Mouse (Mus musculus): ENCODE results near the gene Heg1. TPM values are rescaled to one million over a fixed set of nuclear protein-coding genes. Genes with fewer than 3 reads are reported as not detected.

The Heg1 gene
- total RNA-seq, 2 experiments from 2014 or later = 24.6 to 28.8 TPM

DNA sequence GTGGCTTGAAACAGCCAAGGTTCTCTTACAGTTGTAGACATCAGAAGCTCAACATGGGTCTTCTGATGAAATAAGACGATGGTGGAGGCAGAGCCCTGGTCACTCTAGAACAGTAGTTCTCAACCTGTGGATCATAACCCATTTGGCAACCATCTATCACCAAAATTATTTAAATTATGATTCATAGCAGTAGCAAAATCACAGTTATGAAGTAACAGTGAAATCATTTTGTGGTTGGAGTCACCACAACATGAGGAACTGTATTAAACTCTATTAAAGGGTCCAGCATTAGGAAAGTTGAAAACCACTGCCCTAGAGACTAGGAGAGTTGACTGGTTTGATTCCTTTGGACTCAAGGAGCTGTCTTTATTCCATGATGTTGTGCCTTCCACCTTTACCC lies 15.1 kb upstream of the Heg1 start:
- H3K27ac ChIP-seq = no peak overlapping the region
- TF ChIP-seq CTCF (conservative IDR thresholded peaks at IDR 0.05) = no peak
- H3K4me3 ChIP-seq = no peak overlapping the region
- no peak for DNase-seq (ENCODE audit: low spot score in 2 of 2)

DNA sequence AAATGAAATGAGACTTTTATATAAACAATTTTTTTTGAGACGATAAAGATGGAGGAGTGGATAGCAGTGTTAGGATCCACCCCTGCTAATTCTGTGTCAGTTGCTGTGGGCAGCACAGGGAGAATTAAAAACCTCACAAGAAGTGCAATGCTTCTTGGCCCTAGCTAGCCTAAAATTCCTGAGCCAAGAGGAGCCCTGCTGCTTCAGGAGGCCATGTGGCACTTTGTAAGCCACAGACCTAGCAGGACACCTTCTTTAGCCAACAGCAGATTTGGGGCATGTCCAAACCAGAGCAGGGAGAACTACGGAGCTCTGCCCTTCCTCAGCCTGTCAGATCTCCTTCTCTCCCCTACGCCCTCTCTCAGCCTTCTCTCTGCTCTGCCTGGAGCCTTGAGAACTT lies 13.8 kb upstream of the Heg1 start:
- no peak for TF ChIP-seq CTCF (conservative IDR thresholded peaks at IDR 0.05)
- no peak for DNase-seq (ENCODE audit: low spot score in 2 of 2)
- Histone ChIP-seq H3K4me3 (no peak overlapping the region), H3K27ac (peak overlapping the region; percentile 44; the same call in 1 of the 2 replicates)

DNA sequence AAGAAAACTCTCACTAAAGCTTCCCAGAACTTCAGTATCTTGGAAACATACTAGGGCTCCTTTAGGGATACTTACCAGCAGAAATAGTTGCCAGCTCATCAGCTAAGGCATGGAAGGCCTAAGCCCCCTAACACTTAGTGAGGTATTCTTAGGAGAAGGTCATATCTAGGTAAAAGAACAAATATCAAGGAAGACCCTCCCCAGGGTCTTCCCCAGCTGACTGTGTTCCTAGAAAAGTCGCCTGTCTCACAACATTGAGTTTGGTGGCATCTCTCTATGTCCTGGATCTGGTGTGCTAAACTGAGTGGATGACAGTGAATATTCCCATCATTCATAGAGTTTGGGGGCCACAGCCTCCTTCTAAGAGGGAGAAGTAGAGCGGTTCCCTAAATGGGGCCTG lies 13.2 kb upstream of the Heg1 start:
- DNase-seq (ENCODE audit: low spot score in 2 of 2) = no peak
- Histone ChIP-seq H3K27ac (peak overlapping the region; percentile 44; the same call in 1 of the 2 replicates), H3K4me3 (no peak overlapping the region)
- no peak for TF ChIP-seq CTCF (conservative IDR thresholded peaks at IDR 0.05)

DNA sequence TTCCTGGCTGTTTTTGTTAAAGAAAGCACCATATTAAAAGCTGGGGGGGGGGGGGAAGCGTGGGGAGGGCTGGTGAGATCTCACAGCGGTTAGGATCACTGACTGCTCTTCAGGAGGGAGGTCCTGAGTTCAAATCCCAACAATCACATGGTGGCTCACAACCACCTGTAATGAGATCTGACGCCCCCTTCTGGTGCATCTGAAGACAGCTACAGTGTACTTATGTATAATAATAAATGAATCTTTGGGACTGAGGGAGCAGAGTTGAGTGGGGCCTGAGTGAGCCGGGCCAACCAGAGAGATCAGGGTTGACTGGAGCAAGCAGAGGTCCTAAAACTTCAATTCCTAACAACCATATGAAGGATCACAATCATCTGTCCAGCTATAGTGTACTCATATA lies 12.0 kb upstream of the Heg1 start:
- DNase-seq (ENCODE audit: low spot score in 2 of 2) = no peak
- H3K4me3 ChIP-seq = no peak overlapping the region
- peak; percentile 51 for TF ChIP-seq CTCF (conservative IDR thresholded peaks at IDR 0.05)
- no peak overlapping the region for H3K27ac ChIP-seq

- Histone ChIP-seq H3K4me3 (no peak overlapping the region), H3K27ac (no peak overlapping the region)
- no peak for TF ChIP-seq CTCF (conservative IDR thresholded peaks at IDR 0.05)
- DNase-seq (ENCODE audit: low spot score in 2 of 2) = no peak
Observed at GRCm38 (mm10) chr16:33672643-33673042, 11.5 kb upstream of the Heg1 start.

DNA sequence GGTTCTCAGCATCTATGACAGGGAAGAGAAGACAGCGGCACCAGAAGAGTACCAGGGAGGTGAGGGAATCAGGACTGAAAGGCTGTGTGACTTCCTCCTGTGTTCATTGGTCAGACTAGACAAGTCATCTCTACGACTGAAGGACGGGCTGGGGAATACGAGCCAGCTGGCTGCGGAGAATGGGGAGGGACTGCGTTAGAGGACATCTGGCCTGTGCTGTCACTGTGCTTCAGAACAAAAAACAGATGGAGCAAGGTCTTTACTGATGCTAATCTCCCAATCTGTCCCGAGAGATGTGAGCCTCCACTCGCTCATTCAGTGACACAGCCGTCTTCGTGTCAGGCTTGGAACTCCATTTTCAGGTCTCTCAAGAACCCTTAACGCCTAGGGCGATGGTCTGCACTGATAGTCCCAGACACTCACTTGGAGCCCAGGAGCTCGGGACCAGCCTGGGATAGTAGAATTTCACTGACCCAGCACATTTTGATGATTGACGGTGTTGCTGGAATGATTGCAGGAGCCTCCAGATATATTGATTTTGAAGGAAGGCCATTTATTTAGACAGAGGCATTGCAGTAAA lies 10.6 kb upstream of the Heg1 start:
- no peak for TF ChIP-seq CTCF (conservative IDR thresholded peaks at IDR 0.05)
- Histone ChIP-seq H3K27ac (no peak overlapping the region), H3K4me3 (no peak overlapping the region)
- peak in 1 of 2 experiments; percentile 27 for DNase-seq (ENCODE audit: low spot score in 2 of 2)

- no peak for DNase-seq (ENCODE audit: low spot score in 2 of 2)
- Histone ChIP-seq H3K27ac (peak overlapping the region; percentile 48; the same call in 1 of the 2 replicates), H3K4me3 (no peak overlapping the region)
- TF ChIP-seq CTCF (conservative IDR thresholded peaks at IDR 0.05) = no peak
Observed at GRCm38 (mm10) chr16:33675151-33675847, 8.9 kb upstream of the Heg1 start.

DNA sequence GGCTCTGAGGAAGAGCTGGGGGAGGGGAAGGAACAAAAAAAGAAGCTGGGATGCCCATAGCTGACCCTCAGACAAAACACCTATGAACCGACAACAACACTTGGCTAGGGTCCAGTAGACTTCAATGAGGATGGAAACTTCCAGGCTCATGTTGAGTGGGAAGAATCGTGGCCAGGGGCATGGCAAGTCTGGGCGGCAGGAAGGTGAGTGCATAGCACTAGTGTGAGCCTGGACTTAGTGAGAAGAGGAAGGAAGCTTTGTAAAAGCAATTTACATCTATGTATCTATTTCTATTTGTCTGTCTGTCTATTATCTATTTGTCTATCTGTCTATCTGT lies 8.4 kb upstream of the Heg1 start:
- peak overlapping the region; percentile 48; the same call in 1 of the 2 replicates for H3K27ac ChIP-seq
- TF ChIP-seq CTCF (conservative IDR thresholded peaks at IDR 0.05) = no peak
- no peak for DNase-seq (ENCODE audit: low spot score in 2 of 2)
- H3K4me3 ChIP-seq = no peak overlapping the region

DNA sequence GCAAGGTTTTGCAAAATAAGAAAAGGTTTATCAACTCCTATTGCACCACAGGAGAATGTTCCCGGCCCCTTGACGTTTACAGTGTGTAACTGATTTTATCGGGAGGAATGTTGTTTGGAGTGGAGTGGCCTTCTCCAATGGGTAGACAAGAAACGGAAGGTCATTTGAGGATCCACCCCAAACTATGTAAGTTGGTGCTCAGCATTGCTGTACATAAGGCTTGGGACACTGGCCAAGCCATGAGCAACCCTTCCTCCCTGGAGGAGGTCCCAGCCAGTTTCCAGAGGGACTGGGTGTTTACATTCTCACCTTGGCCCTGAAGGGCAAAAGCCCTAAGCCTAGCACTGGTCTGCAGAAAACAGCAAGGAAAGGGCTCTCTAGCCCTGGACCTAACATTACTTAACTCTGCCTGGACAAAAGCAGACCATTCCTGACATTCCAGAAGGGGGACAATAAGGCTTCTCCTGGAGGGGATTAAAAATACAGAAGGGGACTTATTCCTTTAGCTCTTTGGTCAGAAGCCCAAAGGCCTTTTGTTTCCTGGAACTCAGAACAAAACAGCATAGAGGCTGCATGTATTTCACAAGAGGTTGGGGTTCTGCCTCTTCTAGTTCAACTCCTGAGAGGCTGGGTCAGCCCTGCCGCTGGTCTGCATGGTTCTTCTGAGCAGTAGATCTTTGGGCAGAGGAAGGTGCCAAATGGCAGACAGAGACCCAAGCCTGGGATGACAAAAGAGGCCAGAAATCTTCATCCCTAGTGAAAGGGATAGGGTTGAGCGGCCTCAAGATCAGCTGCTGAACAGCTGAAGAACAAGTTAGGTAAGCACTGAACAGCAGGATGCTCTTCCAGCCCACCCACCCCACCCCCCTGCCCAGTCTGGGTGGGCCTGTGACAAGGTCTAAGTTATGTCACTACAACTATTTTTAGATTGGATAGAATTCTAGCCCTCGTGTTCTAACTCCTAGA lies 7.5 kb upstream of the Heg1 start:
- Histone ChIP-seq H3K27ac (peak overlapping the region; percentile 51; the same call in 1 of the 2 replicates), H3K4me3 (no peak overlapping the region)
- no peak for TF ChIP-seq CTCF (conservative IDR thresholded peaks at IDR 0.05)
- no peak for DNase-seq (ENCODE audit: low spot score in 2 of 2)

GRCm38 (mm10) chr16:33677313-33677690 lies 6.9 kb upstream of the Heg1 start:
- no peak for TF ChIP-seq CTCF (conservative IDR thresholded peaks at IDR 0.05)
- DNase-seq (ENCODE audit: low spot score in 2 of 2) = no peak
- Histone ChIP-seq H3K27ac (peak overlapping the region; percentile 51; the same call in 1 of the 2 replicates), H3K4me3 (no peak overlapping the region)

GRCm38 (mm10) chr16:33677901-33678300 lies 6.3 kb upstream of the Heg1 start:
- H3K4me3 ChIP-seq = no peak overlapping the region
- no peak for DNase-seq (ENCODE audit: low spot score in 2 of 2)
- no peak for TF ChIP-seq CTCF (conservative IDR thresholded peaks at IDR 0.05)
- no peak overlapping the region for H3K27ac ChIP-seq

DNA sequence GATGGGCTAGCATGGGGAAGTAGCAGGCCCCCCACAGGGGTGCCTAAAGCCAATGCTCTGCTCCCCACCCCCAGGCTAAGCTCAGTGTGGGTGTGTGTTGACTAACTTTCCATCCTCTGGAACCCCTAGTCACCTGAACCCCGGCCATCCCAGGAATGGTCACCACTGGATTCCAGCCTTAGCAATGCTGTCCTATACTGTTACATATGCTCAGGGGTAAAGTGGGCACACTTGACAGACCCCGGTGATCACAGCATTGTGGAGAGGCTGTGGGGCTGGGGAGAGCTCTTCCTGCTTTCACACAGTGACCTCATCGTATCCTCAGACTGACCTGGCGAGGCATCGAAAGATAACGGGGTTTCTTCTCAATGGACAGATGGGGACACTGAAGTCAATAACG lies 3.9 kb upstream of the Heg1 start:
- no peak for DNase-seq (ENCODE audit: low spot score in 2 of 2)
- no peak for TF ChIP-seq CTCF (conservative IDR thresholded peaks at IDR 0.05)
- Histone ChIP-seq H3K4me3 (no peak overlapping the region), H3K27ac (peak overlapping the region; percentile 57)

DNA sequence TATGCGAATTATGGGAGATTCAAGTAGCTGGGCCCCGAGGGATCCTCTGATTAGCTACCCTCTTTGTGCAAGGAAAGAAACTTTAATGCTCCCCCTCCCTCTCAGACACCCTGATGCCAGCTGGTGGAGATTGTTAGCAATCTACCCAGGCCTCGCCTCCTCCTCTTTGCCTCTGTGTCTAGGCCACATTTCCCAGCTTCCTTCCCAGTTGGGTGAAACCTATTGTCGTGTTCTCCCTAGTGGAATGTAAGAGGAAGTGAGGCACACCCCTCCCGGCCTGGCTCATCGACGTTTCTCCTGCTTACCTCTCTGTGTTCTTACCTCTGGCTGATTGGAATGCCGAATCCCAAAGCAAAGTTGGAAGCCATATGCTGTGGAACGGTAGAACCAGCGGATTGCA lies 3.4 kb upstream of the Heg1 start:
- peak; percentile 32 for TF ChIP-seq CTCF (conservative IDR thresholded peaks at IDR 0.05)
- Histone ChIP-seq H3K4me3 (no peak overlapping the region), H3K27ac (peak overlapping the region; percentile 57)
- no peak for DNase-seq (ENCODE audit: low spot score in 2 of 2)

Measured in layer of hippocampus, adult 2 months (tissue).